Mouse (Mus musculus) ovary, postnatal 10 days (tissue): Measurements from ENCODE around the gene Ap2a1.
A peak's percentile ranks its signal among the peaks of the same experiment; 100 is the strongest.

Source experiments
- DNase-seq: peaks from one replicate; pipeline ENCODE4 v3.0.0; 2022; ENCODE audit warnings: low spot score

Ap2a1 gene

GRCm38 (mm10) chr7:44929204-44930151 is at the start of gene Ap2a1:
Gene Ap2a1 (minus strand): TSS chr7:44929496.
- peak; percentile 91 for DNase-seq

- DNase-seq = no peak
Observed at GRCm38 (mm10) chr7:44978300-44978699, 49.0 kb upstream of the Ap2a1 start.

- no peak for DNase-seq
Observed at GRCm38 (mm10) chr7:44975117-44975419, 45.8 kb upstream of the Ap2a1 start.

- peak; percentile 56 for DNase-seq
Observed at GRCm38 (mm10) chr7:44974383-44975116, 45.3 kb upstream of the Ap2a1 start, which contains the start of gene Cpt1c. Gene Cpt1c (minus strand): TSS chr7:44974851.

GRCm38 (mm10) chr7:44973415-44974130 is 44.3 kb upstream of the Ap2a1 start:
- DNase-seq = no peak

GRCm38 (mm10) chr7:44971142-44971541 is 41.8 kb upstream of the Ap2a1 start:
- DNase-seq = no peak

GRCm38 (mm10) chr7:44970231-44970691 is 41.0 kb upstream of the Ap2a1 start:
- peak; percentile 77 for DNase-seq

- no peak for DNase-seq
Observed at GRCm38 (mm10) chr7:44966638-44967037, 37.3 kb upstream of the Ap2a1 start.

- no peak for DNase-seq
Observed at GRCm38 (mm10) chr7:44965975-44966374, 36.7 kb upstream of the Ap2a1 start.

- no peak for DNase-seq
Observed at GRCm38 (mm10) chr7:44964990-44965389, 35.7 kb upstream of the Ap2a1 start.

GRCm38 (mm10) chr7:44962831-44963230 is 33.5 kb upstream of the Ap2a1 start:
- DNase-seq = no peak

GRCm38 (mm10) chr7:44962337-44962736 is 33.0 kb upstream of the Ap2a1 start:
- DNase-seq = no peak

- no peak for DNase-seq
Observed at GRCm38 (mm10) chr7:44960512-44960910, 31.2 kb upstream of the Ap2a1 start.

GRCm38 (mm10) chr7:44959874-44960511 is 30.7 kb upstream of the Ap2a1 start:
- no peak for DNase-seq

GRCm38 (mm10) chr7:44959281-44959680 is 30.0 kb upstream of the Ap2a1 start:
- DNase-seq = no peak

- DNase-seq = no peak
Observed at GRCm38 (mm10) chr7:44958208-44958607, 28.9 kb upstream of the Ap2a1 start.

GRCm38 (mm10) chr7:44957183-44957835 is 28.0 kb upstream of the Ap2a1 start:
- DNase-seq = no peak

GRCm38 (mm10) chr7:44956266-44956665 is 27.0 kb upstream of the Ap2a1 start:
- DNase-seq = no peak

- no peak for DNase-seq
Observed at GRCm38 (mm10) chr7:44955628-44956027, 26.3 kb upstream of the Ap2a1 start.

GRCm38 (mm10) chr7:44954091-44954885 is 25.0 kb upstream of the Ap2a1 start:
- no peak for DNase-seq
